Mouse (Mus musculus): ENCODE data around the gene Tekt4. TPM values are rescaled to one million over a fixed set of nuclear protein-coding genes. Genes with fewer than 3 reads are reported as not detected.

Gene Tekt4
- polyA plus RNA-seq, 1 experiment from 2014 or later, result 3.0 TPM

Other genes with a start within 250 kb of the Tekt4 start
- gene Gnptg, start 214.5 kb upstream of the Tekt4 start, polyA plus RNA-seq (2015; fragmentation: Nextera tagmentation; extraction: Ambion mirVana), result 43.3 and 47.2 TPM in 2 replicates
- gene Tsr3, start 214.4 kb upstream of the Tekt4 start, polyA plus RNA-seq (2015; fragmentation: Nextera tagmentation; extraction: Ambion mirVana), result 45.9 and 46.4 TPM in 2 replicates
- 0.91 and 1.2 TPM in 2 replicates for gene Baiap3, start 198.3 kb upstream of the Tekt4 start, polyA plus RNA-seq (2015; fragmentation: Nextera tagmentation; extraction: Ambion mirVana)
- 698 TPM in 2 replicates for gene Ube2i, start 180.0 kb upstream of the Tekt4 start, polyA plus RNA-seq (2015; fragmentation: Nextera tagmentation; extraction: Ambion mirVana)
- 0.80 and 1.3 TPM in 2 replicates for gene Prss34, start 156.2 kb upstream of the Tekt4 start, polyA plus RNA-seq (2015; fragmentation: Nextera tagmentation; extraction: Ambion mirVana)
- not detected in 2 replicates for gene Prss28, start 146.0 kb upstream of the Tekt4 start, polyA plus RNA-seq (2015; fragmentation: Nextera tagmentation; extraction: Ambion mirVana)
- gene Prss29, start 136.0 kb upstream of the Tekt4 start, polyA plus RNA-seq (2015; fragmentation: Nextera tagmentation; extraction: Ambion mirVana), result not detected in 2 replicates
- 0.19 and 0.24 TPM in 2 replicates for gene Tpsab1, start 109.1 kb upstream of the Tekt4 start, polyA plus RNA-seq (2015; fragmentation: Nextera tagmentation; extraction: Ambion mirVana)
- 3.6 and 5.7 TPM in 2 replicates for gene Tpsb2, start 88.3 kb upstream of the Tekt4 start, polyA plus RNA-seq (2015; fragmentation: Nextera tagmentation; extraction: Ambion mirVana)
- gene Tpsg1, start 85.3 kb upstream of the Tekt4 start, polyA plus RNA-seq (2015; fragmentation: Nextera tagmentation; extraction: Ambion mirVana), result 0.46 and 0.76 TPM in 2 replicates
- gene Cacna1h, start 20.8 kb upstream of the Tekt4 start, polyA plus RNA-seq (2015; fragmentation: Nextera tagmentation; extraction: Ambion mirVana), result 2.5 and 2.6 TPM in 2 replicates
- gene Sstr5, start 42.7 kb downstream of the Tekt4 start, polyA plus RNA-seq (2015; fragmentation: Nextera tagmentation; extraction: Ambion mirVana), result 0.06 and 0.09 TPM in 2 replicates
- 0.35 and 0.76 TPM in 2 replicates for gene Sox8, start 116.1 kb downstream of the Tekt4 start, polyA plus RNA-seq (2015; fragmentation: Nextera tagmentation; extraction: Ambion mirVana)
- 25.7 and 26.7 TPM in 2 replicates for gene Lmf1, start 124.5 kb downstream of the Tekt4 start, polyA plus RNA-seq (2015; fragmentation: Nextera tagmentation; extraction: Ambion mirVana)